Comparison of ENCODE assay signal across 8 mouse cellular contexts in the genomic region with DNA sequence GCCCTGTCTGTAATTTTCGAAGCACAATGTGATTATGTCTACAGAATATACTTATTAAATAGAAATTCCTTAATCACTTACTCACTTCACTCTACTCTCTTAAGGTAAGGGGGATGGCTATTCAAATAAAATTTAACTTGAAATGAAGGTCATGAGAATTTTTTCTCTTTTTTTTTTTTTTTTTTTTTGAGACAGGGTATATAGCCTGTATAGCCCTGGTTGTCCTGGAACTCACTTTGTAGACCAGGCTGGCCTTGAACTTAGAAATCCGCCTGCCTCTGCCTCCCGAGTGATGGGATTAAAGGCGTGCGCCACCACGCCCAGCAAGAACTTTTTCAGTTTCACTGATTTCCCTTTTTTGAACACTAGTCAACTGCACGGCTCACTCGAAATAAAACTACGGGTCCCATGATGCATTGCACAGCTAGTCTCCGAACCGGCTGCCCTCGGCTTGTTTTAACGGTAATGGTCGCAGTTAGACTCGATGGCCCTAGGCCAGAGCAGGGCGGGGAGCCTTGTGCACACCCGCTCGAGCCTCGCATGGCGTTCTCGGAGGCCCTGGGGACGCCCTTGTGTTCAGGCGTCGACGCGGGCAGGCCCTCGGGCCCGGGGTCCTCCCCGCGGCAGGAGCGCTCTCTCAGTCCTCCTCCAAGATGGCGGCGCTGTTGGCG. TPM values are rescaled to one million over a fixed set of nuclear protein-coding genes. Genes with fewer than 3 reads are reported as not detected.
DNase-seq lines count a peak whose midpoint lies in the region; ATAC-seq and TF ChIP-seq lines count a peak whose summit lies in the region.

A gene (plus strand): TSS at position 443 of the 671 bp plus-strand sequence.

- H3K4me1 ChIP-seq in E14TG2a.4 (replicated peaks; ENCODE audit: low read depth, low read length), result peaks cover 31% of the 10 kb centered on the region
- peaks cover 22% of the 10 kb centered on the region for H3K4me1 ChIP-seq in heart, embryonic 13.5 days
- H3K4me1 ChIP-seq in kidney, postnatal 0 days (replicated peaks; ENCODE audit: insufficient read depth, low read length), result no peaks in the 10 kb centered on the region
- H3K4me1 ChIP-seq in liver, adult 2 months (ENCODE audit: control insufficient read depth, insufficient read depth, low read length), result peaks cover 3% of the 10 kb centered on the region; the same call in 1 of the 2 replicates

- peaks cover 9% of the 10 kb centered on the region; the same call in 1 of the 2 replicates for H3K79me2 ChIP-seq in liver, adult 2 months (ENCODE audit: control insufficient read depth, insufficient read depth, low read length)

- peak within 1 kb of the TSS; percentile 91 for H3K27ac ChIP-seq in heart, embryonic 13.5 days (replicated peaks)
- peak within 1 kb of the TSS; percentile 96 for H3K27ac ChIP-seq in kidney, postnatal 0 days
- H3K27ac ChIP-seq in liver, adult 2 months (replicated peaks; ENCODE audit: insufficient read depth, low read depth, low read length), result peak within 1 kb of the TSS; percentile 99

- H3K4me3 ChIP-seq in E14TG2a.4 (replicated peaks; ENCODE audit: low read length), result peak within 1 kb of the TSS; percentile 89
- H3K4me3 ChIP-seq in heart, embryonic 13.5 days, result peak within 1 kb of the TSS; percentile 79
- H3K4me3 ChIP-seq in kidney, postnatal 0 days (replicated peaks; ENCODE audit: low read depth, low read length), result peak within 1 kb of the TSS; percentile 88
- H3K4me3 ChIP-seq in liver, adult 2 months (ENCODE audit: insufficient read depth, low read depth, low read length), result peak within 1 kb of the TSS; percentile 99

- peak within 1 kb of the TSS; percentile 89 for H3K9ac ChIP-seq in heart, embryonic 13.5 days
- H3K9ac ChIP-seq in kidney, postnatal 0 days (ENCODE audit: low read depth, low read length), result peak within 1 kb of the TSS; percentile 92
- H3K9ac ChIP-seq in liver, adult 2 months (ENCODE audit: low read depth, low read length), result peak within 1 kb of the TSS; percentile 99

- no peaks in the 10 kb centered on the region; the same call in 1 of the 2 replicates for H3K27me3 ChIP-seq in E14TG2a.4 (ENCODE audit: insufficient read depth, low read length)
- H3K27me3 ChIP-seq in heart, embryonic 13.5 days (replicated peaks), result no peaks in the 10 kb centered on the region
- H3K27me3 ChIP-seq in kidney, postnatal 0 days (ENCODE audit: insufficient read depth, low read length), result no peaks in the 10 kb centered on the region
- H3K27me3 ChIP-seq in liver, adult 2 months (ENCODE audit: control insufficient read depth, insufficient read depth, low read length), result no peaks in the 10 kb centered on the region

- no peaks in the 10 kb centered on the region for H3K9me3 ChIP-seq in E14TG2a.4 (ENCODE audit: low read length)
- no peaks in the 10 kb centered on the region for H3K9me3 ChIP-seq in heart, embryonic 13.5 days
- H3K9me3 ChIP-seq in kidney, postnatal 0 days (replicated peaks; ENCODE audit: low read length), result no peaks in the 10 kb centered on the region

- no peak for TF ChIP-seq CTCF in E14TG2a.4 (conservative IDR thresholded peaks at IDR 0.05; ENCODE audit: low read length)
- TF ChIP-seq CTCF in kidney, postnatal 0 days (IDR thresholded peaks at IDR 0.05; ENCODE audit: low read depth), result peak; percentile 23; the same call in 1 of the 2 replicates
- TF ChIP-seq CTCF in liver, adult 2 months (IDR thresholded peaks at IDR 0.05; ENCODE audit: low read depth, low read length), result no peak

- H3K36me3 ChIP-seq in E14TG2a.4 (ENCODE audit: insufficient read depth, low read length), result peaks cover 3% of the 10 kb centered on the region; the same call in 1 of the 2 replicates
- no peaks in the 10 kb centered on the region for H3K36me3 ChIP-seq in heart, embryonic 13.5 days
- no peaks in the 10 kb centered on the region for H3K36me3 ChIP-seq in kidney, postnatal 0 days (ENCODE audit: insufficient read depth, low read length)
- H3K36me3 ChIP-seq in liver, adult 2 months (ENCODE audit: control insufficient read depth, insufficient read depth, low read length), result no peaks in the 10 kb centered on the region

- ATAC-seq in heart, embryonic 13.5 days (ENCODE audit: extremely low read depth, insufficient number of reproducible peaks, low FRiP score, low TSS enrichment), result peak; percentile 83
- peak; percentile 84 for ATAC-seq in kidney, postnatal 0 days (replicated peaks; ENCODE audit: low FRiP score, low read depth)
- ATAC-seq in monocyte, adult 5-6 weeks (replicated peaks; ENCODE audit: insufficient number of reproducible peaks, low FRiP score, low TSS enrichment, poor library complexity, severe bottlenecking), result peak; percentile 83

- peak within 1 kb of the TSS; percentile 85 for H3K4me2 ChIP-seq in heart, embryonic 13.5 days
- peak within 1 kb of the TSS; percentile 82 for H3K4me2 ChIP-seq in kidney, postnatal 0 days (ENCODE audit: low read length)

- DNase-seq in c-Kit-negative CD71-positive TER-119-positive erythroid progenitor cells, embryonic 14.5 days (ENCODE audit: low read depth, low spot score), result peak; percentile 71
- peak; percentile 78 for DNase-seq in fibroblast of lung, adult 2 months (ENCODE audit: low read depth)
- DNase-seq in kidney, postnatal 0 days (ENCODE audit: low spot score), result peak; percentile 95
- DNase-seq in liver, adult 2 months (ENCODE audit: extremely low read depth, low read depth, low spot score), result peak; percentile 85
- peak; percentile 78 to 82 for DNase-seq in spleen, postnatal 36 days (ENCODE audit: low spot score in 2 of 2)

- WGBS in heart, embryonic 13.5 days, result 3% methylated on average over 34 of the region's 34 CpGs
- WGBS in kidney, postnatal 0 days, result 4% methylated on average over 34 of the region's 34 CpGs
- whole genome bisulfite sequencing in liver, adult 2 months, result 3% methylated on average over 34 of the region's 34 CpGs

- no peak for TF ChIP-seq POLR2A in liver, adult 2 months (IDR thresholded peaks at IDR 0.05; ENCODE audit: extremely low read depth, insufficient read depth, low read length)

RNA-seq across cellular contexts. Expression of the gene that starts here (rescaled TPM):
- 23.3 and 23.4 TPM in 2 replicates for polyA plus RNA-seq in heart, embryonic 13.5 days (2015; fragmentation: Nextera tagmentation; extraction: Ambion mirVana)
- 17.9 and 18.4 TPM in 2 replicates for polyA plus RNA-seq in kidney, postnatal 0 days (2015; fragmentation: Nextera tagmentation; extraction: Ambion mirVana)
- 9.5 and 10.6 TPM in 2 replicates for total RNA-seq in liver, adult 2 months (2014; rRNA removed)
- polyA plus RNA-seq in liver, adult 2 months (2012; rRNA removed), result 4.2 and 6.4 TPM in 2 replicates
- 18.1 to 36.9 TPM (median 19.8 TPM) in 3 replicates for total RNA-seq in monocyte, adult 5-6 weeks (2017)

Comparison
In these comparisons a context has a peak if more than half of its experiments do, and no peak if none do; other contexts are left out.
1. Peak in every context shown above with its lines: DNase-seq, ATAC-seq, H3K4me3 ChIP-seq and H3K27ac ChIP-seq.